Mouse (Mus musculus) layer of hippocampus, postnatal 36 days (tissue): ENCODE measurements around the gene Eps8l1. TPM values are rescaled to one million over a fixed set of nuclear protein-coding genes. Genes with fewer than 3 reads are reported as not detected.
"Not testable (repeated sequence)": the region's sequence is repeated elsewhere in the genome, so short reads cannot be mapped to it uniquely, and the experiment has no call there.

Source experiments
- DNase-seq, 2 experiments: peaks; one replicate each; pipeline ENCODE4 v3.0.0; 2022
- total RNA-seq, 2 experiments: library from RNA; stranded (reverse); gene quantifications; 2 replicates each; pipeline ENCODE4 v1.2.3; 2021

Gene Eps8l1
- total RNA-seq, result 1 to 10 TPM; 4.3 to 5.4 TPM

DNA sequence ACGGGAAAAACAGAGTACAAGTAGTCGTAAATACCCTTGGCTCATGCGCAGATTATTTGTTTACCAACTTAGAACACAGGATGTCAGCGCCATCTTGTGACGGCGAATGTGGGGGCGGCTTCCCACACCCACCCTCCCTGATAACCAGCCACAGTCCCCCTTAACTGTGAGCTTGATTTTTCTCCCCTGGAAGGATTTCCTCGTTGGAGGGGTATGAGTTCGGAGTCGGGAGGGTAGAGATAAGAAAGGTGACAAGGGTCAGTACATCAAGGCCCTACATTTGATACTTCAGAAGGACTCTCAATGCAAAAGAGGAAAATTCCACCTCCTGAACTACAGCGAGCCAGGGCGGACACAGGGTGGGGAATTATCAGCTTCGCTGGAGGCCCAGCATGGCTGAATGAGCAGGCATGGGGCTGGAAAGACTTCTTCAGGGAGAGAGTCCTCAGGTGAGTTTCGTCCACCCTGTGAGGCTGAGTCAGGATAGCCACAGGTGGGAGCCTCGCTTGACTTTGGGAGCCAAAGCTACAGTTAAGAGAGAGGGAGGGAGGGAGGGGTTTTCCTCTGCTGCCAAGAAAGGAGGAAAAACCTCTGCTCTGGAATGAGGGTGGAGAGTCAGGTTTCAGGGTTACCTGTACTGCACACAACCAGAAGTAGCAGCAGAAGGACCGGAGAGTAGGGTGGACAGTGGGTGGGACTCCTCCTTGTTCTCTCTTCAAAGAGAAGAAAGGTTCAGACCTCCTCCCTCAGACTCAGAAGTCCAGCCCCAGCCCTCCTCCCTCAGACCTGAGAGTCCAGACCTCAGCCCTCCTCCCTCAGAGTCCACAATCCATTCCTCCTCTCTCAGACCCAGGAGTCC, at the start of gene Eps8l1:
Eps8l1 (plus strand) TSS at position 99 of the 859 bp plus-strand sequence.
- DNase-seq, result no peak

DNA sequence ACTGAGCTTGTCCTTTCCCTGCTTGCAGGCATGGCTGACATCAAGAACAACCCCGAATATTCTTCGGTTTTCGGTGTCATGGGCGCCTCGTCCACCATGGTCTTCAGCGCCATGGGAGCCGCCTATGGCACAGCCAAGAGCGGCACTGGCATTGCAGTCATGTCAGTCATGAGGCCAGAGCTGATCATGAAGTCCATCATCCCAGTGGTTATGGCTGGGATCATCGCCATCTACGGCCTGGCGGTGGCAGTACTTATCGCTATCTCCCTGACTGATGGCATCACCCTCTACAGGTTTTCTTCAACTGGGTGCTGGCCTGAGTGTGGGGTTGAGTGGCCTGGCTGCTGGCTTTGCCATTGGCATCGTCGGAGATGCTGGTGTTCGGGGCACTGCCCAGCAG, 48.1 kb upstream of the Eps8l1 start:
- not testable (repeated sequence) for DNase-seq

DNA sequence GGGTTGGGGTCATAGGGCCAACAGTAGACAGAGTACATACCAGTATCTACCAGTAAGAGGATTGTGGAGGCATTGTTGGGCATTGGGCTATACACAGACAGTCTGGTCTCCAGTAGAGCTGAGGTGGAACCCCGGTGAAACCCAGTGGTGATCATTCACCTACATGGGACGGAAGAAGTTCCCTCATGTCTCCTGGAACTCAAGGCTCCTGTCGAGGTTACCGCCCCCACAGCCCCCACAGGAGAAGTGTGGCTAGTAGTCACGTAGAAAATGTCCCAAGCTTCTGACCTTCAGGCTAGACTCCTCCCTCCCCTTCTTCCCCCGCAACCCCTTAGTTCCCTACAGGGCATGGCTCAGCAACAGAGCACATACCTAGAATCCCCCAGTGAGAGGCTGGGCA, 40.8 kb upstream of the Eps8l1 start:
- no peak for DNase-seq

DNA sequence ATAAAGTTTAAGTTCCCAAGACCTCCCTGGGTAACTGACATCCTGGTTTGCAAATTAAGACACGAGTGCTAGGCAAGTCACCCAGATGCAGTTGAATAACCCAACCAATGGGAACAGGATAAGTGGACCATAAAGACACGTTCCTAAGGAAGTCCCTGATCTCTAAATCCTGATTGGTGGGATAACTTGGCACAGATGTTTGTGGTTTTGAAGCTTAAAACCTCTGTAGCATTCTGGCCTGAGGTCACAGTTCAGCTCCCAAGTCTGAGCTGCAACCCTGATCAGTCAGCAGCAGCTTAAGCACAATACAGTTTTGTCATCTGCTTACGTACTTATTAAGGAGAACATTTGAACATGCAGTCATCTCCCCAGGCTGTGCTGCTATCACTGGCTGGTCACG, 40.2 kb upstream of the Eps8l1 start:
- DNase-seq, result no peak

DNA sequence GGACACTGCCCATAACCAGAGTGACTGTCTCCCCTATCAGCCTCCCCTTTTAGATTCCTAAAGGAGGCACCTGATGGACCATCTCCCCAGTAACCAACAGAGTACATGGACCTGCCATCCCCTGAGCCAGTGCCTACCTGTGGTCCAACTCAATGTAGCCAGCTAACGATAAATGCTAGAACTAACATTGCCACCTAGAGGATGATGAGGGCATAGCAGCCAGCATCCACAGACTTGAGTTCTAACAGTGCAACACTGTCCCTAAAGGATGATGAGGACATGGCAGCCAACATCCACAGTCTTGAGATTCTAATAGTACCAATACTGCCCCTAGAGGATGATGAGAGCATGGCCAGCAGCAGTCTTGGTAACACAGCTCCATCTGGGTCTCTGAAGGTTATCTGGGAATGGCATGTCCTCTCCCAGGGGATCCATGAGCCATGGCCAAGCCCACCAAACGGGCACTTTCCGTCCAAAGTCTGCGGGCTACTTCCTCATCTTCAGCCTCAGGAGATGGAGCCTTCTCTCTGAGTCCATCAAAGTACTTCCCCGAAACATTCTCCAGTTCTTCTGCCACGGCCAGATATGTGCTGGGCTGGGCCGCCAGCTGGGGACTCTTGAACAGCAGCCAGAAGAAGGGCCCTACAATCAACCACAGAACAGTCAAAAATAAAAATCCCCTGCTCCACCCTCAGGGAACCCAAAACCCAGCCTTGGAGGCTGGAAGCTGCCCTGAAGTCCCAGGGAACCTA, 33.1 kb upstream of the Eps8l1 start:
- DNase-seq, result peak; percentile 77 to 78

DNA sequence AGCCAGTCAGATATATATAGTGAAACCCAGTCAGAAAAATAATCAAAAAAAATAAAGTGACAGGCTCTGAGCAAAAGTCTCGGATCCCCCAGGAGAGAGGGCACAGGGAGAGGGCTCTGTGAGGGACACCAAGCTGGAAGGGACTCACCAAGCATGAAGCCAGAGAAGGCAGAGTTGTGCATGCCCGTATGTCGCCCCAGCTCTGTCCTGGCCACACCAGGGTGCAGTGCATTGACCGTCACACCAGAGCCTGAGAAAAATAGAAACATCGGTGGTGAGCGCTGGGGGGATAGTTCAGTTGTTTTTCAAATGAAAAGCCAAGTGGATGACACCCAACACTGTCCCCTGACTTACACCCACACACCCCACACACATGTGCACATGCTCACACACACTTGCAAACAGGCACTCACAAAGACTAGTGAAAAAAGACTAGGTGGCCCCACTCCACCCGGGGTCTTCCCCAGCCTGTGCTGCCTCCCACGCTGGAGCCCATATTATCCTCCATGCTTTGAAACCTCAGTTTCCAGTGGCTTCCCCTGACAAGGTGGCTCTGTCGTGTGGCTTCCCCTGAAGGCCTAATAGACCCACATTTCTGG, 30.1 kb upstream of the Eps8l1 start:
- no peak for DNase-seq

DNA sequence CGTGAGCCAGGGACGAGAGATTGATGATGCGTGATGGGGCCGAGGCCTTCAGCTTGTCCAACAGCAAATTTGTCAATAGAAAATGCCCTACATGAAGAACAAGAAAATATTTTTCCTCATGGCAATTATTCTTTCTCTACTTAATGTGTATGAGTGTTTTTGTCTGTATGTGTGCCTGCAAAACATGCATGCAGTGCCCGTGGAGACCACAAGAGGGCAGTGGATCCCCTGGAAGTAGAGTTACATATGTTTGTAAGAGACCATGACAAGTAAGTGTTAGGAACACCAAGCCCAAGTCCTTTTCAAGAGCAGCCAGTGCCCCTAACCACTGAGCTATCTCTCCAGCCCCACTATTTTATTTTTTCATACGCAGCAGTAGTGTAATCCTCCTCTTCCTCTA, 28.9 kb upstream of the Eps8l1 start:
- peak; percentile 23 to 34 for DNase-seq

DNA sequence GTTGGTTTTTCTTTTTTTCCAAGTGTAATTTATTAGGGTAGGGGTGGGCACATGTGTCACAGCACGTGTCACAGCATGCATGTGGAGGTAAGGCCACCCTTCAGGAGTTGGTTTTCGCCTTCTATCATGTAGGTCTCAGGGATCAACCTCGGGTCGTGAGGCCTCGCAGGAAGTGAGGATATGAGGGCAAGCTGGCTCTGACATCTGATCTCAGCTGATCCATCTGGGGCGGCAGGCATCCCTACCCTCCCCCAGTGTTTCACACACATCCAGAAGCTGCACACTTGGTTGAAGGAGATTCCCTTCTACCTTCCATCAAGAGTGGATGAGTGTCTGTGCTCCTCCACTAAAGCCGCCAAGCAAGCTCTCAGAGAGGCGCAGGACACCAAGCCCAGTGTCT, 28.4 kb upstream of the Eps8l1 start:
- no peak for DNase-seq

DNA sequence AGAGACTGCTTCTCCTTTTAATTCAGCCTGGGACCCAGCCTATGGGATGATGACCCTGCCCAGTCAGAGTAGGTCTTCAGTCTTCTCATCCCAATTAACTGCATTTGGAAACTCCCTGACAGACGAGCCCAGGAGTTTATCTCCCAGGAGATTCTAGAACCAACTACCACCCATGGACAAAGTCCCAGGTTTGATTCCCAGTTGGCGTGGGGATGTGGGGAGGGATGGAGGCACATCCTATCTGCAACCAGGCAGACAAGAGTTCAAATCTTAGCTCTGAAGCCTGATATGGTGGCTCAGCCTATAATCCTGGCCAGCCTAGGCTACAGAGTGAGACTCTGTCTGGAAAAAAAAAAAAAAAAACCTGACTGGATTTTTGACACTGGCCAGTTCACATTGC, 22.8 kb upstream of the Eps8l1 start:
- DNase-seq, result no peak

DNA sequence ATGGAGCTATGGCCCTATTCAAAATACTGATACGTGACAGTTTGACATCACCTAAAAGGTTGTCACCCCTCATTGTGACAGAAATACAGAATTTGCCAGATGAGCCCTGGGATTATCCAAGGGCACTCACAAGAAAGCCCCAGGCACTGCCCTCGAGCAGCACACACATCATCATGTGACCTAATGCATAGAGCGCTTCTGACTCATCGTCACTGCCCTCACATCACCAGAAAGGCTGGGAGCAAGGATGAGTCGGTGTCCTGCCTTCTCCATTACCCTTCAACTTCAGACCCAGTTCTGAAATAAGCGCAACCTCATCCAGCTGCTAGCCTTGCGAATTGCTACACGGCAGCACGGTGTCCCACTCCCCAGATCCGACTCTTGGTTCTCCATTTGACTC, 19.9 kb upstream of the Eps8l1 start:
- no peak for DNase-seq

DNA sequence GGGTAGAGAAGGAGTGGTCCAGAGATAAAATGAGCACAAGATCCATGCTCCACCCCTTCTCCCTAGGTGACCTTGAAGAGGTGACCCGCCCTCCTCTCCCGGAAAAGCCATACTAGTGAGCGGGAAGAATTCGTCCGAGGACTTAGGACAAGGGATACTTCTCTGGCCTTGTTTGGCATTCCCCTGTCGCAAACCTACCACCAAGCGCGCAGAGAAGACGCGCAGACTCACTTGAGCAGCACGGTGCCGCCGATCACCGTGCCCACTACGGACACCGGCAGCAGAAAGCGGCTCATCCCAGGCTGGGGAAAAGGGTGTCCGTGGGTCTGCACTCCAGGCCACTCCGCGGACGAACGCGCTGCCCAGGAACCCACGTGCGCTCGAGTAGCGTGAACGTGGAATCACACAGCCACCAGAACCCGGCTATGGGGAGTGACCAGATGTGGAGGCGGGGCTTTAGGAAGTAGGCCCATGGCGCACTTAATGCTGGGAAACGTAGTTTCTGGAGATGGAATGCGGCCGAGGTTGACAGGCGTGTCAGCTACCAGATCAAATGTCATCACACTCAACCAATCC, 15.2 kb upstream of the Eps8l1 start, which contains the start of gene Rdh13:
Rdh13 (minus strand) TSS at position 434 of the 576 bp plus-strand sequence.
- DNase-seq, result peak; percentile 88

DNA sequence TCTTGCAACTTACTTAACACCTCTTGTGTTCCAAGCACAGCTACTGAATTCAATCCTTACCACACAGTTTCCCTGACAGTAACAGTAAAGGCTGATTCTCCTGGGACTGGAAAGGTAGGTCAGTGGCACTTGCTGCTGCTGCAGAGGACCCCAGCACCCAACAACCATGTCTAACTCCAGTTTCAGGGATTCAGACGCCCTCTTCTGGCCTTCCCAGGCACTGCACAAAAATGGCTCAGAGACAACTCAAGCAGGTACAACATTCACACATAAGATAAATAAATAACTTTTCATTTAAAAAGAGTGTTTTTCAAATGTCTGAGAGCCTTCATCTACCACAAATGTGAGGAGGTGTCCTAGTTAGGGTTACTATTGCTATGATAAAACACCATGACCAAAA, 13.3 kb upstream of the Eps8l1 start:
- no peak for DNase-seq

DNA sequence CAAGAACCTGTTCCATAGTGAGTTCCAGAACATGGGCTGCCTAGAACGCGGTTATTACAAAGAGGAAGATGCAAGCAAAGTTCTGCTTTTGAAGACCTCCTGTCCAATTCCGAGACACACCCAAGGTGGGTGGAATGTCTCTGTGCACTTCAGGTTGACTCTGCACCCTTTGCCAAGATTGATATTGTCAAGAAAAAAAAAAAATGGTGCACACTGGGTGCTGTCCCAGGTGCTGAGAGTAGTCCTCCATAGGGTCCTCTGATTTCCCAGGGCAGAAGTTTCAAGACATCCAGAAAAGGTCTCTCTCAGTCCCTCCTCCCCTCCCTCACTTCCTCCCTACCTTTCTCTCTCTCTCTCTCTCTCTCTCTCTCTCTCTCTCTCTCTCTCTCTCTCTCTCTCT, 12.0 kb upstream of the Eps8l1 start:
- DNase-seq, result no peak

DNA sequence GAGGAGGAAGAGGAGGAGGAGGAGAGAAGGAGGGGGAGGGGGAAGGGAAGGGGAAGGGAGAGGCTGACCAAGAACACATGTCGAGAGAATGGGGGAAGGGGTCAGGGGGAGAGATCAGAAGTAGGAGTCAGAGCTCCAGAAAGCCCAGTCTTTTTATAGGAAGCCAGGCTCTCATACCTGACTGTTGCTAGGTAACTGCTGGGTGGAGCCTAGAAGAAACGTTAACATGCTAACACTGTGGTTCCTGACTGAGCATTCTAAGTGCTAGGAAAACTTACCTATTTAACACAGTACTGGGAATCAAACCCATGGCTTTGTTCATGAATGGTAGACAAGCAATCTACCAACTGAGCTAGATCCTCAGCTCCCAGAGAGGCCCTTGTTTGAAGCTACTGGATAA, 11.3 kb upstream of the Eps8l1 start:
- DNase-seq, result no peak

DNA sequence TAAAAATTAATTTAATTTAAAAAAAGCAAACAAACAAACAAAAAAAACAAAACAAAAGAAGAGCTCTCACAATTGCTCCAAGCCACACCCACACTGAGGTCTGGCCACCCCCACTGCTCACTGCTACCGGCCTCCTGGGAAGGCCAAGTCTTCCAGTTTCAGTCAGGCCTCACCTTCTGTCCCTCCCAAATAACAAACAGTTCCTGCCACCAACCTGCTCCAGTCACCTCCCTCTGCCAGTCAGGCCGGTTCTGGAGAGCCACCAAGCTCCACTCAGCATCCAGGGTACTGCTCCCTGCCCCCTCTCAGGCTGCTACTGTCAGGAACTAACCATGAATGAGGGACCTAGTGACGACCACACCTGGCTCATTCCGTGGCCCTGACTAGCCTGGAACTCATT, 7.8 kb upstream of the Eps8l1 start:
- no peak for DNase-seq

DNA sequence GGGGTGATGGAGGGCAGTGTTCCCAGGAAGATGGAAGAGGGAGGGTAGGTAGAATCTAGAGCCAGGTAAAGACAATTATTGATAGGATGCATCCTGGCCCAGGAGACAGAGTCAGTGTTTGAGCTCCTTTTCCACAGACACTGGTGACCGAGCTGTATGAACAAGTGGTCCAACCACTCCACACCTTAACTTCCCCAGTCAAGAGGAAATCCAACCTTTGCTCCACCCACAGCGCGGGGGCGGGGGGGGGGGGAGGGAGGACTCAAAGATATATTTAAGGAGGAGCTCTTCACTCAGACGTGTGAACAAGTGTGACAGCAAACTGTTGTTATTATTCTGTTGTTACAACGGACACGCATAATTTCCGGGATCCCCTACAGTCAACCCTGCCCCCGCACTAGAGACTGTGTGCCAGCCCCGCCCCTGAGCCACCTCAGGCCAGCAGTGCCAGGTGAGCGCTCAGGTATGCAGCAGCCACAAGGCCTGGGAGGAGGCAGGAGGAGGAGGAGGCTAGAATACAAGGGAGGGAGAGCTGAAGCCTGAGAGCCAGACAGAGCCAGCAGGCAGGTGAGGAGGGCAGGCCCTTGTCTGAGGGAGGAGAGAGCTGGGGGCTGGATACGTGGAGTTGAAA, 3.8 kb downstream of the Eps8l1 start:
- DNase-seq, result no peak

DNA sequence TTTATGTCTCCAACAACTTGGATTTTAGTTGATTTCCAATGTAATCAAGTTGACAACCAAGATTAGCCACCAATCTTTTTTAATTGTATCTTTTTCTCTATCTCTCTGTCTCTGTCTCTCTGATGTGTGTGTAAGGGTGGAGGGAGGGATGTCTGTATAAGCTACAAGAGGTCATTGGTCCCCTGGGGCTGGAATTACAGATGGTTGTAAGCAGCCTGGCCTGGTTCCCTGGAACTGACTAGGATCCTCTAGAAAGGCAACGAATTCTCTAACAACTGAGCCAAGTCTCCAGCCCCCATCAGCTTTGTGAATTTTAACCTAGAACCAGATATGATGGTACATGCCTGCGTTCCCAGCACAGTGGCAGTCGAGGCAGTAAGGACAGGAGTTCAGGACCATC, 7.3 kb downstream of the Eps8l1 start:
- no peak for DNase-seq

DNA sequence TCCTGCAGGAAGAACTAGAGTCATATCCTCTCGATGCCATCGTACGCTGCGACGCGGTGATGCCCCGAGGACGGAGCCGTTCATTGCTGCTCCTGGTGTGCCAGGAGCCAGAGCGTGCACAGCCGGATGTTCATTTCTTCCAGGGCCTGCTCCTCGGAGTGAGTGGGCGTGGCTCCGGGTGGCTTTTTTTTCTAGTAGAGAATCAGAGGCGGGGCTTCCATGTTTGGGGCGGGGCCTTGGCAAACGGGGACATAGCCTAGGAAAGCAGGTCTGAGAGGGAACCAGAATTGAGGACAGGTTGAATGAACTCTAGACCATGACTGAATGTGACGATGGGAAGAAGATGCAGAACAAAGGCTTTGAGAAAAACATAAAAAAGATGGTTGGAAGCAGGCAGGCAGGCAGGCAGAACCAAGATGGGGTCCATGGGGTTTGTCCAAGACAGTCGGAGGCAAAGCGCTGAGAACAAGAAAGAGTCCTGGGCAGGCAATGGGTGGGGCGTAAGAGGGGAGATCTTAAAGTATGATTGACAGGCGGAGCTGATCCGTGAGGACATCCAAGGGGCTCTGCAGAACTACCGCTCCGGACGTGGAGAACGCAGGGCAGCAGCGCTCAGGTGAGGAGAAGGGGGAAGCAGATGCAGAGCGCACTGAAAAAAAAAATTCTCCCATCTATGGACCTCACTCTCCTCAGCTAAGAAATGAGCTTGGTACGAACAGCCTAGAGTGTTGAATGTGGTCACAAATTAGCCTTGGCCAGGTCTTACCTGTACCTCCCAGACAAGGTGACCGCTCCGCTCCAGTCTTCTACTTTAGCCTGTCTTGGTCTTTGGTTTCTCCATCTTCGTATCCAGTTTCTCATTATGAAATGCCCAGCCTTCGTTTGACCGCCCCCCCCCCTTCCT, 10.1 kb downstream of the Eps8l1 start:
- DNase-seq, result peak; percentile 37 to 43

DNA sequence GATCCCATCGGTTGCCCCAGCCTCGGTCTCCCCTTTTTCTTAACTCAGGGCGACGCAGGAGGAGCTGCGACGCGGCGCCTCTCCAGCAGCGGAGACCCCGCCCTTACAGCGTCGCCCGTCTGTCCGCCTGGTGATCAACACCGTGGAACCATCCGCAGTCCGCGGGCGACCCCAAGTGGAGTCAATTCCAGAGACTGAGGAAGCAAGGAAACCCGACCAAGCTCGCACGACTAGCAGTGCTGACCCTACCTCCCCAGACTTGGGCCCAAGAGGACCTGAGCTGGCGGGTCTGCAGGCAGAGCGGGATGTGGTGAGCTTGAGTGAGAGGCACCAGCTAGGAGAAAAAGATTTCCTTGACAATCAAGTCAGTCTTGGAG, 10.7 kb downstream of the Eps8l1 start:
- peak; percentile 86 to 88 for DNase-seq

DNA sequence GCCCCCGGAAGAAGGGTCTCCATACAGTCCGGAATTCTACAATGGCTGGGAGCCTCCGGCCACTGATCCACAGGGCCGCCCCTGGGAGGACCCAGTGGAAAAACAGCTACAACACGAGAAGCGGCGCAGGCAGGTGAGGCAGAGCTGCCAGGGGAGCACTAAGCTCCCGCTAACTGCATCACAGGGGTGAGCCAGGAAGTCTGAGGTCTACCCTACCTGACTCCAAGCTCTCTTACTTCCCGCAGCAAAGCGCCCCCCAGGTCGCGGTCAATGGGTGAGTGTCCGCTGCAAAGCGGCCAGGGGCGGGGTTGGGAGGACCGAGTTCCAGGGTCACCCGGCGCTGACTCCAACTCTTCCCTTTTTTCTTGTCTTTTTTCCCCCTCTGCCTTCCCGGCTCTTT, 13.5 kb downstream of the Eps8l1 start:
- DNase-seq, result no peak

DNA sequence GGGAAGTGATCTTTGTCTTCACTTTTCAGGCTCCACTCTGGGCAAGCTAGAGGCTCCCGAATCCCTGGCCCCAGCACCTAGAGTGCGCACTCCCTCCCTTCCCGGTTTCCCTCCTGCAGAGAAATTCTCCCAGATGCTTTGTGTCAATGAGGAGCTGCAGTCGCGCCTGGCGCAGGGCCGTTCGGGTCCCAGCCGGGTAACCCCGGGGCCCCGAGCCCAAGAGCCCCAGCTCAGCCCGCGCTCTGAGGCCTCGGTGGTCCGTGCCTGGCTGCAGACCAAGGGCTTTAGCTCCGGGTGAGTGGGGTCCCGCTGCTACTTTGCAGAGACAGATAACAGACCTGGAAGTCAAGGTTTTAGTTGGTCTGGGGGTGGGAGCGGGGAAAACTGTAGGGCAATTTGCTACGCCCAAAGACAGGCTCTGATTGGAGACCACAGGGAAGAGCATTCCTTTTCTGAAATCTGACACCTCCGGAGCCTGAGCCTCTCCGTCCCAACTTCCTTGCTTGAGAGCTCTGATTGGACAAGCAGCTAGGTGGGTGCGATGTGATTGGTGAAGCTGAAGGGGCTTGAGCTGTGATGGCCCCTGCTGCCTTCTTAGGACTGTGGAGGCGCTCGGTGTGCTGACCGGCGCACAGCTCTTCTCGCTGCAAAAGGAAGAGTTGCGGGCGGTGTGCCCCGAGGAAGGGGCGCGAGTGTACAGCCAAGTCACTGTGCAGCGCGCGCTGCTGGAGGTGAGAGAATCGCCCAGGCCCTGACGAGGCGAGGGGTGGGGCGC, 17.7 kb downstream of the Eps8l1 start:
- peak; percentile 44 to 51 for DNase-seq
